Mouse (Mus musculus) left cerebral cortex, postnatal 25 days (tissue): ENCODE measurements around the gene Gnptg. TPM values are rescaled to one million over a fixed set of nuclear protein-coding genes. Genes with fewer than 3 reads are reported as not detected.

ENCODE experiments used
- DNase-seq, 2 experiments: peaks; one replicate each; pipeline ENCODE4 v3.0.0; 2022; ENCODE audit warnings: low spot score in 2 of 2, mixed read lengths in 1 of 2
- intact Hi-C: fragments of 180-260 bp; cut with DNase I; formaldehyde crosslinking; loops from one replicate; pipeline ENCODE4 v1.15.1; 2025
- microRNA-seq, 2 experiments: library from miRNA; unstranded; fragments of <30 nt; microRNA quantifications; one replicate each; pipeline ENCODE4 v1.2.0; 2022
- total RNA-seq, 2 experiments: library from RNA; stranded (reverse); gene quantifications; 2 replicates each; pipeline ENCODE4 v1.2.3; 2021

The Gnptg gene
- total RNA-seq, 2 experiments from 2014 or later: 71.3 to 79.8 TPM

GRCm38 (mm10) chr17:25210680-25211466 lies 29.1 kb downstream of the Gnptg start:
- intact Hi-C loops: no loop called here
- no peak for DNase-seq

- no peak for DNase-seq
- intact Hi-C loops: no loop called here
Observed at GRCm38 (mm10) chr17:25210006-25210405, 29.9 kb downstream of the Gnptg start.

- intact Hi-C loops: no loop called here
- no peak for DNase-seq
Observed at GRCm38 (mm10) chr17:25202401-25202800, 37.5 kb downstream of the Gnptg start.

- no peak for DNase-seq
- intact Hi-C loops: no loop called here
Observed at GRCm38 (mm10) chr17:25189091-25189490, 50.8 kb downstream of the Gnptg start.

GRCm38 (mm10) chr17:25188150-25189031 lies 51.5 kb downstream of the Gnptg start, which contains the start of gene Unkl:
TSS of gene Unkl (plus strand) at chr17:25188397.
- peak; percentile 66 to 68 for DNase-seq
- intact Hi-C loops: loop anchor here (1.0 kb wide), 1 partner anchor 34 kb away; no protein-coding TSS in a partner anchor

GRCm38 (mm10) chr17:25187784-25188149 lies 52.2 kb downstream of the Gnptg start:
- intact Hi-C loops: loop anchor here (1.0 kb wide), 1 partner anchor 35 kb away; no protein-coding TSS in a partner anchor

GRCm38 (mm10) chr17:25184961-25185360 lies 55.0 kb downstream of the Gnptg start:
- intact Hi-C loops: loop anchor here (1.0 to 2.0 kb wide), 3 partner anchors 52 to 88 kb away; partner anchors contain the start of gene Clcn7

More at GRCm38 (mm10) chr17:25187784-25188149, 52.2 kb downstream of the Gnptg start:
- no peak for DNase-seq

GRCm38 (mm10) chr17:25184129-25184691 lies 55.7 kb downstream of the Gnptg start, which contains the start of gene BC003965:
TSS of gene BC003965 (plus strand) at chr17:25184554.
- intact Hi-C loops: loop anchor here (1.0 to 2.0 kb wide), 3 partner anchors 51 to 89 kb away; partner anchors contain the start of gene Clcn7
- peak; percentile 99 for DNase-seq

More at GRCm38 (mm10) chr17:25184961-25185360, 55.0 kb downstream of the Gnptg start:
- DNase-seq: peak in 1 of 2 experiments; percentile 5

Small RNA genes lying within 50 kb of the gene (microRNA-seq; reads per million reads assigned to microRNA genes)
- gene Mir3547: 86.7 to 92.3 reads per million in 2 experiments

Other genes with a start within 250 kb of the Gnptg start
- 10 to 100 TPM; 25.7 to 26.6 TPM for gene Cramp1l, start 224.3 kb downstream of the Gnptg start, total RNA-seq
- gene Ift140, start 224.0 kb downstream of the Gnptg start, total RNA-seq: 10 to 100 TPM; 21.9 to 23.0 TPM
- gene Tmem204, start 156.5 kb downstream of the Gnptg start, total RNA-seq: 10 to 100 TPM; 10.5 to 11.8 TPM
- 10 to 100 TPM; 26.3 to 28.7 TPM for gene Telo2, start 124.2 kb downstream of the Gnptg start, total RNA-seq
- under 1 TPM; 0.46 to 0.76 TPM for gene Ptx4, start 119.4 kb downstream of the Gnptg start, total RNA-seq
- gene Clcn7, start 106.7 kb downstream of the Gnptg start, total RNA-seq: 10 to 100 TPM; 51.4 to 52.3 TPM
- under 1 TPM; 0.14 TPM for gene Ccdc154, start 77.7 kb downstream of the Gnptg start, total RNA-seq
- not detected for gene Gm38655, start 64.7 kb downstream of the Gnptg start, total RNA-seq
- gene BC003965, start 55.6 kb downstream of the Gnptg start, total RNA-seq: 10 to 100 TPM; 19.9 to 21.3 TPM
- 10 to 100 TPM; 37.3 to 38.6 TPM for gene Unkl, start 51.7 kb downstream of the Gnptg start, total RNA-seq
- gene Tsr3, start within 50 bp of the Gnptg start, total RNA-seq: 10 to 100 TPM; 24.6 to 25.4 TPM
- 10 to 100 TPM; 17.9 to 28.6 TPM for gene Baiap3, start 16.2 kb upstream of the Gnptg start, total RNA-seq
- gene Ube2i, start 34.5 kb upstream of the Gnptg start, total RNA-seq: 100 to 1,000 TPM; 209 to 215 TPM
- not detected for gene Prss34, start 58.3 kb upstream of the Gnptg start, total RNA-seq
- not detected for gene Prss28, start 68.5 kb upstream of the Gnptg start, total RNA-seq
- gene Prss29, start 78.5 kb upstream of the Gnptg start, total RNA-seq: not detected
- not detected for gene Tpsab1, start 105.4 kb upstream of the Gnptg start, total RNA-seq
- not detected for gene Tpsb2, start 126.2 kb upstream of the Gnptg start, total RNA-seq
- gene Tpsg1, start 129.1 kb upstream of the Gnptg start, total RNA-seq: not detected
- 10 to 100 TPM; 39.0 to 39.5 TPM for gene Cacna1h, start 193.7 kb upstream of the Gnptg start, total RNA-seq
- 1 to 10 TPM; 1.9 to 2.9 TPM for gene Tekt4, start 214.5 kb upstream of the Gnptg start, total RNA-seq